Mouse (Mus musculus): ENCODE results near the gene Dhx8.
A peak's percentile ranks its signal among the peaks of the same experiment; 100 is the strongest.

The Dhx8 gene

GRCm38 (mm10) chr11:101733596-101733995 lies 877 bp downstream of the Dhx8 start:
- DNase-seq (ENCODE audit: low read depth, low spot score): no peak

DNA sequence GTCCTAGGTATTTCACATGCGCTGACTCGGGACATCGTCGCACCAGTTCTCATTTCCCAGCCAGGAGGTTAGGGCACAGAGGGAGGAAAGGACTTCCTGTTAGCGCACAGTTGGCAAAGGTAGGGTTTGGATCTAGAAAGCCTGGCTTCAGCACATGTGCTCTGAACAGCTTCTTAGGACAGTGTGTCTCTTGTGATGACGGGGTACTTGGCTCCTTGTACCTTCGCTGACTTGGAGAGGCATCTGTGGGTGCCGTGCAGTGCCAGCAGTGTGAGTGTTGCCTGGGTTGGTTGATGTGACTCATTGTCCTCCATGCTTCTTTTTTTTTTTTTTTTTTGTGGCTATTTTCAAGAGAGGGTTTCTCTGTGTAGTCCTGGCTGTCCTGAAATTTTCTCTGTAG lies 23.9 kb downstream of the Dhx8 start:
- no peak for DNase-seq (ENCODE audit: low read depth, low spot score)

- DNase-seq (ENCODE audit: low read depth, low spot score): no peak
Measured at GRCm38 (mm10) chr11:101757366-101757765, 24.6 kb downstream of the Dhx8 start.

DNA sequence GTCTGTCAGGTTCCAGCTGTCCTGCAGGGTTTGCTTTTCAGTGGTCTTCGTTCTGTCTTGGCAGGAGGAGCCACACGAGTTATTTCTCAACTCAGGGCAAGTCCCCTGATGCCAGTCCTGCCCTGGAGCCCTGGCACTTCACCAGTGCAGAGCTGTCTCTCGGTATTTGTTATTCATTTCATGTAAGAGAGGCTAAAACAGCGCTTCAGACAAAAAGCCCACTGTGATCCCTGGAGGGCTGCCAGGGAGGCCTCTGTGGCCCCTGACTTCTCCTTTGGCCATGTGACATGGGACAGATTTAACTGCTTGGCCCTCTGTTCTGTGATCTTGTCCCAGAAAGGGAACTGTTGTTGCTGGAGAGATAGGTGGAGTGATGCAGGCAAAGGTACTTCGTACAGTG lies 25.7 kb downstream of the Dhx8 start:
- no peak for DNase-seq (ENCODE audit: low read depth, low spot score)

DNA sequence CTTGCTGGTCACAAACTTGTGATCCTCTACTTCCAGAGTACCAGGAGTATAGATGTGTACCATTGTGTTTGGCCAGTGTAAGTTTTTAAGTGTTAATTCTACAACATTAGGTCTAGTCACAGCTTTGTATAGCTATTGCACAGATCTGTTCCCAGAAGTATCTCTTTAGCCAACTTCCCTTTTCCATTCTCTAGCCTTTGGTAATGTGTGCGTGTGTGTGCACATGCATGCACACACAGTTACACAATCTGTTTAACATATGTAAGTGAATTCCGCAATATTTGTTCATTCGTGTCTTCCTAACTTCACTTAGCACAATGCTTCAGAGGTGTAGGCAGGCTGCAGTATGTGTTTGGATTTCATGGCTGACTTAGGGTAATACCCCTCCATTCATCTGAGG lies 26.8 kb downstream of the Dhx8 start:
- no peak for DNase-seq (ENCODE audit: low read depth, low spot score)

DNA sequence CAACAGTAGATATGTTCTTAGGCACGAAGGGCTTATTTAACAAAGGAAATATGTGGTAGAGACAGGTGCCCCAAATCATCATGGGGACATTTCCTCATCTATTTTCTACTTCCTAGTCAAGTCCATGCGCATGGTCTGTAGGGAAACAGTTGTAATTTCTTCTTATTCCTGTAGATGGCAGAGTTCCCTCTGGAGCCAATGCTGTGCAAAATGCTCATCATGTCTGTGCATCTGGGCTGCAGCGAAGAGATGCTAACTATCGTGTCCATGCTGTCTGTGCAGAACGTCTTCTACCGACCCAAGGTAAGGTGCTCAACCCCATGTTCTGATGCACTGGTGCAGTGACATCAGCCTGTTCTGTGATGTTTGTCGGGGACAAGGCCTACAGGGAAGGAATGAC lies 31.0 kb downstream of the Dhx8 start:
- peak; percentile 48 for DNase-seq (ENCODE audit: low read depth, low spot score)

GRCm38 (mm10) chr11:101764546-101764945 lies 31.8 kb downstream of the Dhx8 start:
- no peak for DNase-seq (ENCODE audit: low read depth, low spot score)

- DNase-seq (ENCODE audit: low read depth, low spot score): no peak
Measured at GRCm38 (mm10) chr11:101767326-101767725, 34.6 kb downstream of the Dhx8 start.

DNA sequence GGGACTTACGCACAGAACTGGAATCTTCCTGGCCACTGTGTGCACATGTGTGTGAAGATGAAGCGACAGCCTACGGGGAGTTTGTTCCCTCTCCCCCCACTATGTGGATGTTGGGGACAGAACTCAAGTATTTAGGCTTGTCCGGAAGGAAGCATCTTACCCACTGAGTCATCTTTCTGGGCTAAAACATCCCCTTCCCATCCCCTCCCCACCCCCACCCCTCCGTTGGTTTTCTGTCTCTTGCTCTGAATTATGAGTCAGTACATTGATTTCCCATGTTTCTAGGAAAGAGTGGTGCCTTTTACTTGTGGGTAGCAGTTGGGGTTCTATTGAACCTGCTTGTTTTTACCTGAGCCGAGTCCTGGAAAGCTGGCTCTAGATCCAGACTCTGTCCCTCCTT lies 36.0 kb downstream of the Dhx8 start:
- DNase-seq (ENCODE audit: low read depth, low spot score): no peak

DNA sequence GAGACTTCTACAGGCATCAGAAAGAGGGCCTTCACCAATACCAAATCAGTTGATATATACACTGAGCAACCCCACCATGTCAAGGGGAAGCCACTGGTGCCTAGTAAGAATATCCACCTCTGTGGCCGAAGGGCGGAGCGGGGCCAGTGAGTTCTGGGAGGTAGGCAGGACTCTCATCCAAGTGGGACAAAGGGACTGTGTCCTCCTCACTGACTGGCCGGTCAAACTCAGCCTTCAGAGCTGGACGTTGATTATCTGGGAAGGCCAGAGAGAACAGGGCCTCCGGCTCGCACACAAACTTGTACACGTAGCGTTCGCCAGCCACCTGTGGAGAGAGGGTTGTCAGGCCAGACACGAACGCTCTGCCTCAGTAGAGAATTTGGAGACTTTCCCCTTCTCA lies 37.5 kb downstream of the Dhx8 start:
- DNase-seq (ENCODE audit: low read depth, low spot score): no peak

DNA sequence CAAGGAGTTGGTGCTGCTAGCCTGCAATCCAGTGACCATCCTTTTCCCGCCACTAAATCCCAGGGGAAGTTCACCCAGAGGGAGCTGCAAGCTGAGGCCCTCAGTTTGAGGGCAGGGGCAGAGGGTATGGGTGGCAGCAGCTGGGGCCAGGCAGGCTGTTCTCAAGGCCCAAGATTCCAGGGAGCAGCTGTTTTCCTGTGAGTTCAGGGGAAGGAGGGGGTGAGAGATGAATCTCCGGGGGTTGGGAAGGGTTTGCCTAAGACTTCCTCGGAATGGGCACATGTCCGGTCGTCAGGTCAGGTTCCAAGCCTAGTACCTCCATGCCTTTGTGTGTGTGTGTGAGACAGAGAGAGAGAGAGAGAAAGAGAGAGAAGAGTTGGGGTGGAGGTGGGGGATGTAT lies 39.3 kb downstream of the Dhx8 start:
- no peak for DNase-seq (ENCODE audit: low read depth, low spot score)

GRCm38 (mm10) chr11:101772449-101772848 lies 39.7 kb downstream of the Dhx8 start:
- no peak for DNase-seq (ENCODE audit: low read depth, low spot score)

- no peak for DNase-seq (ENCODE audit: low read depth, low spot score)
Measured at GRCm38 (mm10) chr11:101776846-101777245, 44.1 kb downstream of the Dhx8 start.

- DNase-seq (ENCODE audit: low read depth, low spot score): no peak
Measured at GRCm38 (mm10) chr11:101783135-101783534, 50.4 kb downstream of the Dhx8 start.

GRCm38 (mm10) chr11:101783584-101783983 lies 50.9 kb downstream of the Dhx8 start:
- no peak for DNase-seq (ENCODE audit: low read depth, low spot score)

GRCm38 (mm10) chr11:101784072-101784471 lies 51.4 kb downstream of the Dhx8 start:
- no peak for DNase-seq (ENCODE audit: low read depth, low spot score)

DNA sequence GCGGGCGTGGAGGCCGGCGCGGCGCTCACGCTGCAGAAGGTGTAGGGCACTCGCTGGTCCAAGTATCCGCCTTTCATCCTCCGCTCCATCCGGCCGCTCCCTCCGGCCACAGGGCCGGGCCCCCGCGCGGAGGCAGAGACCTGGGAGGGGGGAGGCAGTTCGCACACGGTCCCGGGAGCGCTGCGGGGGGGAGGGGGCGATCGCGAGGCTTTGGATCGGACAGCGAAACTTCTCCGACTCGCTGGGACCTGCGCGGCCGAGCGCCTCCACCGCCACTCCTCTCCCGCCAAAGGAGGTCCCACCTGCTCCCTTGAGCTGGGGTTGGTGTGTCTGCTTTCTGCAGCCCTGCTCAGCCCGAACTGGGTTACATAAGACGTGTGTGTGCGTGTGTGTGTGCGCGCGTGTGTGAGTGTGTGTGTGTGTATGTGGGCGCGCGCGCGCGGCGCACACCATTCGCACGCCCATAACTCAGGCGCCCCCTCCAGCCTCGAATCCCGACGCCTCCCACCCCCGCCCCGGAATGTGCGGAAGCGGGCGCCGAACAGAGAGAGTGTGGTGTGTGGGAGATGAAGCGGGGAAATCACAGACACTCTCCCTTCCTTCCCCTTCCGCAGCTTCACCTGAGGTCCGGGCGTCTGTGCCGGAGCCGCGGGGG lies 51.9 kb downstream of the Dhx8 start:
- DNase-seq (ENCODE audit: low read depth, low spot score): no peak

- peak; percentile 77 for DNase-seq (ENCODE audit: low read depth, low spot score)
Measured at GRCm38 (mm10) chr11:101785143-101785851, 52.6 kb downstream of the Dhx8 start, which contains the start of gene Etv4. Etv4 (minus strand) TSS chr11:101785371.

GRCm38 (mm10) chr11:101785852-101786205 lies 53.1 kb downstream of the Dhx8 start:
- DNase-seq (ENCODE audit: low read depth, low spot score): no peak

- DNase-seq (ENCODE audit: low read depth, low spot score): no peak
Measured at GRCm38 (mm10) chr11:101786651-101787050, 53.9 kb downstream of the Dhx8 start.

GRCm38 (mm10) chr11:101787432-101787831 lies 54.7 kb downstream of the Dhx8 start:
- no peak for DNase-seq (ENCODE audit: low read depth, low spot score)

- DNase-seq (ENCODE audit: low read depth, low spot score): no peak
Measured at GRCm38 (mm10) chr11:101790811-101791526, 58.2 kb downstream of the Dhx8 start.

DNA sequence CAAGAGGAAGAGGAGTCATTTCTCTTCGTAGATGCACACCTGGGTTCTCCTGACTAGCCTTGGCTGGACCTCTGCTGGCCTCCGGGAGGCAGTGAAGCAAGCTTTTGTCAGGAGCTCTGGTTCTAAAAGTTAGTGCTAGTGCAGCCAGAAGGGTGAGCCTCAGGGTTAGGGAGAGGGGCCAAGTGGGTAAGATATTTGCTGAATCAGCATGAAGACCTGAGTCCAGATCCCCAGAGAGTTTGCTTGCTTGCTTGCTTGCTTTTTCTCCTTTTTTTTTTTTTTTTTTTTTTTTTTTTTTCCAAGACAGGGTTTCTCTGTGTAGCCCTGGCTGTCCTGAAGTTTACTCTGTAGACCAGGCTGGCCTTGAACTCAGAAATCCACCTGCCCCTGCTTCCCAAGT lies 64.6 kb downstream of the Dhx8 start:
- no peak for DNase-seq (ENCODE audit: low read depth, low spot score)

Measured in retina, postnatal 7 days (tissue).